Mouse (Mus musculus) embryonic facial prominence, embryonic 11.5 days (tissue): Measurements from ENCODE around the gene Dapk2. TPM values are rescaled to one million over a fixed set of nuclear protein-coding genes. Genes with fewer than 3 reads are reported as not detected.

Experiments
- ATAC-seq: fragments of 200-750 bp; cut with Nextera tagmentation; replicated peaks from 2 replicates; pipeline ENCODE4 v1.8.0; 2017; ENCODE audit warnings: low read depth; ENCODE audit not compliant: insufficient number of reproducible peaks, low FRiP score, low TSS enrichment
- DNase-seq: peaks from one replicate; pipeline ENCODE4 v3.0.0-alpha.2; 2015; ENCODE audit warnings: low spot score
- H3K27ac ChIP-seq: fragments of 300-500 bp; sonication (generic); replicated peaks from 2 replicates; pipeline ENCODE4 v1.5.1; 2014; ENCODE audit warnings: mild to moderate bottlenecking, low read depth, low read length, control low read depth
- H3K27me3 ChIP-seq: fragments of 300-500 bp; sonication (generic); 2 replicates; pipeline ENCODE4 v1.6.1; 2014; ENCODE audit warnings: mild to moderate bottlenecking, low read length, moderate library complexity, mixed read lengths; ENCODE audit not compliant: control insufficient read depth, insufficient read depth
- H3K36me3 ChIP-seq: fragments of 300-500 bp; sonication (generic); replicated peaks from 2 replicates; pipeline ENCODE4 v1.6.1; 2014; ENCODE audit warnings: low read depth, mild to moderate bottlenecking, low read length, moderate library complexity, mixed read lengths; ENCODE audit not compliant: control insufficient read depth, insufficient read depth
- H3K4me1 ChIP-seq: fragments of 300-500 bp; sonication (generic); 2 replicates; pipeline ENCODE4 v1.6.1; 2014; ENCODE audit warnings: low read length, mixed read lengths; ENCODE audit not compliant: control insufficient read depth, insufficient read depth
- H3K4me2 ChIP-seq: fragments of 300-500 bp; sonication (generic); 2 replicates; pipeline ENCODE4 v1.6.1; 2014; ENCODE audit warnings: low read depth, mild to moderate bottlenecking, control low read depth, low read length, moderate library complexity
- H3K4me3 ChIP-seq: fragments of 300-500 bp; sonication (generic); 2 replicates; pipeline ENCODE4 v1.5.1; 2014; ENCODE audit warnings: low read depth, low read length, control low read depth
- H3K9ac ChIP-seq: fragments of 300-500 bp; sonication (generic); replicated peaks from 2 replicates; pipeline ENCODE4 v1.6.1; 2014; ENCODE audit warnings: mild to moderate bottlenecking, control low read depth, low read length
- H3K9me3 ChIP-seq: fragments of 300-500 bp; sonication (generic); replicated peaks from 2 replicates; pipeline ENCODE4 v1.6.1; 2016; ENCODE audit warnings: mild to moderate bottlenecking, low read length, inconsistent platforms, mixed read lengths; ENCODE audit not compliant: control insufficient read depth
- WGBS: fragments of 180-500 bp; shearing (Covaris S2); extraction: QIAGEN DNeasy Blood & Tissue Kit; methylation state at CpG from one replicate; pipeline ENCODE4 v1.1.7; 2014; 5-methylcytosine and 5-hydroxymethylcytosine counted together
- polyA plus RNA-seq: library from polyadenylated mRNA; unstranded; fragments of >200 nt; fragmentation: Nextera tagmentation; extraction: Ambion mirVana; gene quantifications from 2 replicates; pipeline ENCODE4 v1.2.1, GENCODE M21; 2014

Dapk2 gene
- polyA plus RNA-seq, 1 experiment from 2014 or later = 6.2 TPM

DNA sequence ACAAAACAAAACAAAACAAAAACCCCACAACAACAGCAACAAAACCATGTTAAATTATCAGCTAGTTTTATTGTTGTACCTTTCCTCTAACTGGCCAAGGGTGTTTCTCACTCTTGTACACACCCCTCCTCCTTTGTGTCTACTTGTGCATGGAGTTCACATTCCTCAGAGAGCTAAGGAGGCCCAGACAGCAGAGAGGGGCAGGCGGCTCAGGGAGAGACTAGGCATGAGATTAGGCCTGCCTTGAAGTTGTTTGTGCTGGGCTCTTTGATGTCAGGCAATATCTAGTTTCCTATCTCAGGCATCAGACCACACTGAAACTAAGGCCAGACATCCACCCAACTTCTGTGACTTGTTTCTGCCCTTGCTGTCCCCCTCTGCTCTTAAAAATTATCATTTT is 10.2 kb downstream of the Dapk2 start:
- Histone ChIP-seq H3K4me1 (no peaks in the 10 kb centered on the region), H3K4me3 (no peak overlapping the region), H3K27me3 (no peaks in the 10 kb centered on the region), H3K4me2 (no peak overlapping the region), H3K9me3 (no peaks in the 10 kb centered on the region), H3K36me3 (no peaks in the 10 kb centered on the region), H3K9ac (no peak overlapping the region), H3K27ac (no peak overlapping the region)
- DNase-seq (peak; percentile 46), ATAC-seq (no peak)
- 23% methylated on average over 1 of the region's 1 CpGs for WGBS

- Histone ChIP-seq H3K4me3 (no peak overlapping the region), H3K9me3 (no peaks in the 10 kb centered on the region), H3K4me1 (no peaks in the 10 kb centered on the region), H3K27me3 (no peaks in the 10 kb centered on the region), H3K4me2 (no peak overlapping the region), H3K36me3 (no peaks in the 10 kb centered on the region), H3K27ac (no peak overlapping the region), H3K9ac (no peak overlapping the region)
- WGBS = 29% methylated on average over 5 of the region's 5 CpGs
- ATAC-seq (no peak), DNase-seq (no peak)
Measured at GRCm38 (mm10) chr9:66170506-66170905, 12.5 kb downstream of the Dapk2 start.

GRCm38 (mm10) chr9:66171275-66171921 is 13.4 kb downstream of the Dapk2 start:
- Histone ChIP-seq H3K36me3 (no peaks in the 10 kb centered on the region), H3K27ac (no peak overlapping the region), H3K4me1 (no peaks in the 10 kb centered on the region), H3K9ac (no peak overlapping the region), H3K9me3 (no peaks in the 10 kb centered on the region), H3K4me2 (no peak overlapping the region), H3K27me3 (no peaks in the 10 kb centered on the region), H3K4me3 (no peak overlapping the region)
- ATAC-seq (no peak), DNase-seq (no peak)
- WGBS = 63% methylated on average over 12 of the region's 12 CpGs

- no peak overlapping the region for H3K27ac ChIP-seq
- H3K9ac ChIP-seq = no peak overlapping the region
- H3K4me1 ChIP-seq = no peaks in the 10 kb centered on the region
- no peak overlapping the region for H3K4me2 ChIP-seq
- H3K9me3 ChIP-seq = no peaks in the 10 kb centered on the region
- ATAC-seq (no peak), DNase-seq (no peak)
- no peak overlapping the region for H3K4me3 ChIP-seq
- WGBS = 92% methylated on average over 5 of the region's 5 CpGs
- H3K27me3 ChIP-seq = no peaks in the 10 kb centered on the region
- no peaks in the 10 kb centered on the region for H3K36me3 ChIP-seq
Measured at GRCm38 (mm10) chr9:66173316-66173855, 15.4 kb downstream of the Dapk2 start.

DNA sequence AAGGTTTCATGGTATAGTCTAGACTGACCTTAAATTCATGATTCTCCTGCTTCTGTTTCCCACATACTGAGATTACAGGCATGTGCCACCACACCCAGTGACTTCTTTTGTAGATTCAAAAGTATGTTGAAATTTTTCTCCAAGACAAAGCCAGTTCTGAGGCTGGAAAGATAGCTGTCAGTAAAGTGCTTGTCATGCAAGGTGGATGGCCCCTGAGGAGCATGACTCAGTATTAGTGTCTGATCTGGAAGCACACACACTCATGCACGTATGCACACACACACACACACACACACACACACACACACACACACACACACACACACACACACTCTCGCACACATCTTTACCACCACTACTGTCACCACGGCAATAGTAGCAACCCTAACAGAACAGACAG is 17.0 kb downstream of the Dapk2 start:
- WGBS = 85% methylated on average over 3 of the region's 3 CpGs

DNA sequence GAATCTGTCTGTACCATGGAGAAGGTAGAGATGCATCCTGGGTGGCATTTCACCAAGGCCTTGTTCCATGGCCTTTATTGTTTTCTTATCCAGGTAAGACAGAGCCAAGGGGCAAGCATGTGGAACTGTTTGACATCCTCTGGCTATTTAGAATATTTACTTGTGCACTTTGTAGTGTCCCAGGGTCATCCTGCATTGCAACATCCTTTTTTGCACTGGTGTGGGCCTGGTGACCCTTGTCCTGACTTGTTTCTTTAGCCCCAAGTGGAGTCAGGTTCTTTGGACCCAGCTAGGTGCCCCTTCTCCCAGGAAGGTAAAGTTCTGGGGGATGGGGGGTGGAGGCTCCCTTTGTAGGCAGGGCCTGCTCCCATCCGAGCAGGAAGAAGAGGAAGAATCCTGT is 20.0 kb downstream of the Dapk2 start:
- H3K4me2 ChIP-seq = no peak overlapping the region
- WGBS = 29% methylated on average over 1 of the region's 1 CpGs
- no peaks in the 10 kb centered on the region for H3K9me3 ChIP-seq
- no peaks in the 10 kb centered on the region for H3K36me3 ChIP-seq
- no peaks in the 10 kb centered on the region for H3K27me3 ChIP-seq
- H3K4me3 ChIP-seq = no peak overlapping the region
- no peak overlapping the region for H3K27ac ChIP-seq
- ATAC-seq = no peak
- no peaks in the 10 kb centered on the region; the same call in 1 of the 2 replicates for H3K4me1 ChIP-seq
- no peak for DNase-seq
- no peak overlapping the region for H3K9ac ChIP-seq

More for the DNA sequence above, 17.0 kb downstream of the Dapk2 start:
- no peak overlapping the region for H3K27ac ChIP-seq
- ATAC-seq = no peak
- no peaks in the 10 kb centered on the region for H3K36me3 ChIP-seq
- no peak overlapping the region for H3K4me3 ChIP-seq
- no peak overlapping the region for H3K4me2 ChIP-seq
- no peak overlapping the region for H3K9ac ChIP-seq
- no peaks in the 10 kb centered on the region for H3K4me1 ChIP-seq
- DNase-seq = no peak
- H3K27me3 ChIP-seq = no peaks in the 10 kb centered on the region
- H3K9me3 ChIP-seq = no peaks in the 10 kb centered on the region

- Histone ChIP-seq H3K36me3 (no peaks in the 10 kb centered on the region), H3K9ac (no peak overlapping the region), H3K27ac (no peak overlapping the region), H3K4me3 (no peak overlapping the region), H3K4me1 (no peaks in the 10 kb centered on the region; the same call in 1 of the 2 replicates), H3K4me2 (no peak overlapping the region), H3K9me3 (no peaks in the 10 kb centered on the region), H3K27me3 (no peaks in the 10 kb centered on the region)
- WGBS = 88% methylated on average over 6 of the region's 6 CpGs
- no peak for ATAC-seq
- no peak for DNase-seq
Measured at GRCm38 (mm10) chr9:66179795-66180194, 21.8 kb downstream of the Dapk2 start.

DNA sequence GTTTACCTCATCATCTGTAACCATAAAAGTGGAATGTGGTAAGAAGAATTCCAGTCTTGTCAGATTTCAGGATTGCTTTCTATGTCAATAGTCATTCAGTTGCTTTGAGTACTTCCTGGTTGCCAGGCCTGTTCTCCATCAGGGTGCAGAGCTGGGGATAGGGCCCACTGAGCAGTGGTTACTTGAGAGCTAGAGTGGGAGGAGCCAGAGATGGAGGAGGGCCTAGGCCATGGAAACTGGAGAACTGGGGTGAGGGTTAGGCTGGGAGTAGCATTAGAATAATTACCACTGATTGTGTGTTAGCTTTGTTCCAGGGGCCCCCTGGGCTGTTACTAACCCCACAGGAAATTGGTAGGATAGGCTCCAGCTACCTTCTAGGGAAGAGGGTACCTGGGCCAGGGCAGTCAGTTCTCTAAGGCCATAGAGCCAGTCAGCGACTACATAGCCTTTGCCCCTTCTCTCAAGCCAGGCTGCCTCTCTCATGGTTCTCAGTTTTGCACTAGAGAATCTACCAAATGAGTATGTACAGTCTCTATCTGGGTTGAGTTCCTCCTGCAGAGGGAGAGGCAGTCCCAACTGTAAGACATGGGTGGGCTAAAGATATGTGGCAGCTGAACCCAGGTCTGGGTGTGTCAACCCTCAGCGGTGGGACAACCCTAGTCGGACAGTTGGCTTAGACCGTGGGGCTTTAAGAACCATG is 23.3 kb downstream of the Dapk2 start:
- H3K4me1 ChIP-seq = no peaks in the 10 kb centered on the region; the same call in 1 of the 2 replicates
- no peak; the same call in 1 of the 2 replicates for ATAC-seq
- no peak overlapping the region for H3K9ac ChIP-seq
- DNase-seq = peak; percentile 61
- H3K4me2 ChIP-seq = no peak overlapping the region
- no peaks in the 10 kb centered on the region for H3K36me3 ChIP-seq
- H3K27ac ChIP-seq = peak overlapping the region; percentile 54
- no peak overlapping the region for H3K4me3 ChIP-seq
- WGBS = 89% methylated on average over 4 of the region's 4 CpGs
- no peaks in the 10 kb centered on the region for H3K9me3 ChIP-seq
- no peaks in the 10 kb centered on the region for H3K27me3 ChIP-seq
